Mouse (Mus musculus): ENCODE results near the gene Odr4. TPM values are rescaled to one million over a fixed set of nuclear protein-coding genes. Genes with fewer than 3 reads are reported as not detected.
A peak's percentile ranks its signal among the peaks of the same experiment; 100 is the strongest.

Gene Odr4
- polyA plus RNA-seq, 1 experiment from 2014 or later, result 40.8 TPM

DNA sequence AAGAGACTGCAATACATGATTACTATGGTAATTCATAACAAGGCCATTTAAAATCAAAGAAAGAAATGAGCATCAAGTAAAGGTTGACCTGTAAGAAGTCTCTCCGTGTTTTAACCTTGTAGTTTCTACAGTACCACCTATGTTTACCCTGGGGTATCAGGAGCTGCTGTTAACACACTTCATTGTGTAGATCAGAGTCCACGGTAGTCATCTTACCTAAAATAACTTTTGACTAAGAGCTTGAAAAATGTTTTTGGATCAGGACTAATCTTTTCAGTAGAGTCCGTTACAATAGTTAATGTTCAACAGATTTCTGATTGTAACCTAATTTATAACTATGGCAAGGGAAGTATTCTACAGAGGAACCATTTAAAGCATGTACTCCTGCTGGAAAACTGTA, 11.7 kb upstream of the Odr4 start:
- no peak overlapping the region for H3K4me2 ChIP-seq (ENCODE audit: low read depth, low read length)
- no peak overlapping the region for H3K9ac ChIP-seq (ENCODE audit: low read depth, low read length)
- peaks cover 83% of the 10 kb centered on the region for H3K36me3 ChIP-seq (ENCODE audit: control insufficient read depth, insufficient read depth, low read length)
- ATAC-seq (ENCODE audit: low read depth) (no peak), DNase-seq (ENCODE audit: low spot score) (no peak)
- no peak overlapping the region for H3K27ac ChIP-seq (replicated peaks; ENCODE audit: low read depth, low read length)
- 89% methylated on average over 3 of the region's 3 CpGs for WGBS
- no peaks in the 10 kb centered on the region for H3K27me3 ChIP-seq (replicated peaks; ENCODE audit: control insufficient read depth, insufficient read depth, low read length)
- H3K9me3 ChIP-seq (ENCODE audit: control insufficient read depth, low read length), result no peaks in the 10 kb centered on the region
- H3K4me3 ChIP-seq (ENCODE audit: low read depth, low read length), result no peak overlapping the region
- H3K4me1 ChIP-seq (ENCODE audit: control insufficient read depth, insufficient read depth, low read length), result no peaks in the 10 kb centered on the region

DNA sequence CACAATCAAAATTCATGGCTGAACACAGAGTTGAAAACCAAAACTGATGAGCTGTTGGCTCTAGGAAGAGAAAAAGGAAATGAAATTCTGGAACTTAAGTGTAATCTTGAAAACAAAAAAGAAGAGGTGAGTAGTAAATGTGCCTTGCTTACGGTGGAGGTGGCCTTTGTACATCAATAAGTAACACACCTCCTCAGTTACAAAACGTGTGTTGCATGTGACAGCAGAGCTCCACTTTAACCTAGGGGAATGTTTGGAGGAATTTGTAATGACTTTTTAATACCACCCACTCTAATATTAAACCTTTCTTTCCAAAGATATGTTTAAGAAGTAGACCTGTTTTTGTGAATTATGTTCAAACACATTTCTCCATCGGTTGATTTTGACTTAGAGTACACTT, 11.0 kb upstream of the Odr4 start:
- no peak overlapping the region for H3K27ac ChIP-seq (replicated peaks; ENCODE audit: low read depth, low read length)
- no peak overlapping the region for H3K4me3 ChIP-seq (ENCODE audit: low read depth, low read length)
- no peaks in the 10 kb centered on the region for H3K9me3 ChIP-seq (ENCODE audit: control insufficient read depth, low read length)
- H3K27me3 ChIP-seq (replicated peaks; ENCODE audit: control insufficient read depth, insufficient read depth, low read length), result no peaks in the 10 kb centered on the region
- H3K9ac ChIP-seq (ENCODE audit: low read depth, low read length), result no peak overlapping the region
- 92% methylated on average over 3 of the region's 3 CpGs for WGBS
- no peak overlapping the region for H3K4me2 ChIP-seq (ENCODE audit: low read depth, low read length)
- no peak for DNase-seq (ENCODE audit: low spot score)
- H3K36me3 ChIP-seq (ENCODE audit: control insufficient read depth, insufficient read depth, low read length), result peaks cover 82% of the 10 kb centered on the region
- ATAC-seq (ENCODE audit: low read depth), result no peak
- H3K4me1 ChIP-seq (ENCODE audit: control insufficient read depth, insufficient read depth, low read length), result no peaks in the 10 kb centered on the region

DNA sequence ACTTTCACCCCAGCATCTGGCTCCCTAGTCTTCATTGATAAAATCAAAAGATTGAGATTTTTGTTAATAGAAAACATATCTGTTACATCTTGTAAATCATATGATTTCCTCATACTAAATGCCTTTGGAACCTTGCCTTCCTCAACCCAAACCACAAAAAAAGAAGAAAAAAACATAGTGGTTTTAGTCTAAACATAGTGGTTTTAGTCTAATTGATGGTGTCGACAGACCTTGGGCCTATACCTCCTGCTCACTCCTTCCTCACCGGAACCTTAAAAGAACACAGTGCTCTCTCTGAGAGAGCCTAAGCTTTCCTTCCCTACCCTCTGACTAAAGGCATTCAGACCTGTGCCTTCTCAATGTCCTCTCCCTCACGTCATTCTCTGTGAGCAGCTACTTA, 3.1 kb upstream of the Odr4 start:
- H3K27ac ChIP-seq (replicated peaks; ENCODE audit: low read depth, low read length), result no peak overlapping the region
- H3K4me1 ChIP-seq (ENCODE audit: control insufficient read depth, insufficient read depth, low read length), result peaks cover 7% of the 10 kb centered on the region; the same call in 1 of the 2 replicates
- H3K4me3 ChIP-seq (ENCODE audit: low read depth, low read length), result no peak overlapping the region
- no peaks in the 10 kb centered on the region for H3K9me3 ChIP-seq (ENCODE audit: control insufficient read depth, low read length)
- H3K36me3 ChIP-seq (ENCODE audit: control insufficient read depth, insufficient read depth, low read length), result peaks cover 52% of the 10 kb centered on the region
- WGBS, result 75% methylated on average over 3 of the region's 3 CpGs
- H3K9ac ChIP-seq (ENCODE audit: low read depth, low read length), result no peak overlapping the region
- no peak for ATAC-seq (ENCODE audit: low read depth)
- DNase-seq (ENCODE audit: low spot score), result no peak
- no peaks in the 10 kb centered on the region for H3K27me3 ChIP-seq (replicated peaks; ENCODE audit: control insufficient read depth, insufficient read depth, low read length)
- no peak overlapping the region for H3K4me2 ChIP-seq (ENCODE audit: low read depth, low read length)

DNA sequence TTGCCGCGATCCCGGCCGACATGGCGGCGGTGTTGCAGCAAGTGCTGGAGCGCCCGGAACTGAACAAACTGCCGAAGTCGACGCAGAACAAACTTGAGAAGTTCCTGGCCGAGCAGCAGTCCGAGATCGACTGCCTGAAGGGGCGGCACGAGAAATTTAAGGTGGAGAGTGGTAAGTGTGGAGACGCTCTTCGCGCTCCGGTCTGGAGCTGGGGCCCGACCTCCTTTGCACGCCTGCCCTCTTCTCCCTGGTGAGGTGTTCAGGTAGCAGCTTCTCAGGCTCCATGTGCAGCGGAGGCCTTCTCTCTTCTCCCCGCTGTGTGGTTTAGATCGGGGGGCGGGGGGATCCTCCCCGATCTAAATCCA, 590 bp upstream of the Odr4 start:
- ATAC-seq (ENCODE audit: low read depth) (peak; percentile 35), DNase-seq (ENCODE audit: low spot score) (peak; percentile 79)
- WGBS, result under 1% methylated on average over 27 of the region's 27 CpGs

DNA sequence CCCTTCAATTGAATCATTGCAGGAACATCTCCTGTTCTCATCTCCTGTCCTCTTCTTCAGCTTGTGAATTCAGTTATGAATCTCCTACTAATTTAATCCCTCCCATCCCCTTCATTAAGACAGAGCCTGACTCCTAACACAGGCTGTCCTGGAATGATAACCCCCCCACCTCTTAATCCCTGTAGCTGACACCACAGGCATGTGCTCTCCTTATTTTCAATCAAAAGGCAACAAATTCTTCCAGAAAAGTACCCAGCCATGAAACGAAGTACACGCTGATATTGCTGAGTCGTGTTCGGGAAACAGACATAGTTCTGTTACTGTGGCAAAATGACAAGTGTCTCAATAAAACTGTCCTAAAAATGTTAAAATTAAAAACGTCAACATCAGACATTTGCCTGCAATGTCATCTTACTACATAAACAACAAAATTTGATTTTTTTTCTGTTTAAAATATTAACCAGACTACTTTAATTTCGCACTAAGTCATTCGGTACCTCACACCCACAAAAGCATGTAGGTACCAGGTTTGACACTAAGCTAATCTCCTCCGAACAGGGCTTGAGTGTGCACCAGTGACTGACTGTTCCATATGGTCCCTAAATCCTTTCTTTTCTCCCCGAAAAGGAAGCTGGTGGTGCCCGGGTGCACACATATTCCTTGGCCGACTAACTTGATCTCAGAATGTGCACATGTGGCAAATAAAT, 796 bp downstream of the Odr4 start:
- WGBS, result 25% methylated on average over 11 of the region's 11 CpGs
- H3K27ac ChIP-seq (replicated peaks; ENCODE audit: low read depth, low read length), result peak overlapping the region; percentile 94
- peak overlapping the region; percentile 68 for H3K4me2 ChIP-seq (ENCODE audit: low read depth, low read length)
- H3K27me3 ChIP-seq (replicated peaks; ENCODE audit: control insufficient read depth, insufficient read depth, low read length), result no peaks in the 10 kb centered on the region
- H3K4me3 ChIP-seq (ENCODE audit: low read depth, low read length), result peak overlapping the region; percentile 83
- peak; percentile 2; the same call in 1 of the 2 replicates for ATAC-seq (ENCODE audit: low read depth)
- H3K9ac ChIP-seq (ENCODE audit: low read depth, low read length), result peak overlapping the region; percentile 83
- H3K9me3 ChIP-seq (ENCODE audit: control insufficient read depth, low read length), result no peaks in the 10 kb centered on the region
- peaks cover 48% of the 10 kb centered on the region for H3K36me3 ChIP-seq (ENCODE audit: control insufficient read depth, insufficient read depth, low read length)
- H3K4me1 ChIP-seq (ENCODE audit: control insufficient read depth, insufficient read depth, low read length), result peaks cover 7% of the 10 kb centered on the region; the same call in 1 of the 2 replicates
- DNase-seq (ENCODE audit: low spot score), result no peak

More for the DNA sequence above, 590 bp upstream of the Odr4 start:
- Histone ChIP-seq H3K36me3 (ENCODE audit: control insufficient read depth, insufficient read depth, low read length) (peaks cover 43% of the 10 kb centered on the region), H3K4me3 (ENCODE audit: low read depth, low read length) (peak overlapping the region; percentile 83), H3K4me1 (ENCODE audit: control insufficient read depth, insufficient read depth, low read length) (peaks cover 7% of the 10 kb centered on the region; the same call in 1 of the 2 replicates), H3K4me2 (ENCODE audit: low read depth, low read length) (peak overlapping the region; percentile 72), H3K27ac (replicated peaks; ENCODE audit: low read depth, low read length) (peak overlapping the region; percentile 91), H3K9me3 (ENCODE audit: control insufficient read depth, low read length) (no peaks in the 10 kb centered on the region), H3K27me3 (replicated peaks; ENCODE audit: control insufficient read depth, insufficient read depth, low read length) (no peaks in the 10 kb centered on the region), H3K9ac (ENCODE audit: low read depth, low read length) (peak overlapping the region; percentile 83)

DNA sequence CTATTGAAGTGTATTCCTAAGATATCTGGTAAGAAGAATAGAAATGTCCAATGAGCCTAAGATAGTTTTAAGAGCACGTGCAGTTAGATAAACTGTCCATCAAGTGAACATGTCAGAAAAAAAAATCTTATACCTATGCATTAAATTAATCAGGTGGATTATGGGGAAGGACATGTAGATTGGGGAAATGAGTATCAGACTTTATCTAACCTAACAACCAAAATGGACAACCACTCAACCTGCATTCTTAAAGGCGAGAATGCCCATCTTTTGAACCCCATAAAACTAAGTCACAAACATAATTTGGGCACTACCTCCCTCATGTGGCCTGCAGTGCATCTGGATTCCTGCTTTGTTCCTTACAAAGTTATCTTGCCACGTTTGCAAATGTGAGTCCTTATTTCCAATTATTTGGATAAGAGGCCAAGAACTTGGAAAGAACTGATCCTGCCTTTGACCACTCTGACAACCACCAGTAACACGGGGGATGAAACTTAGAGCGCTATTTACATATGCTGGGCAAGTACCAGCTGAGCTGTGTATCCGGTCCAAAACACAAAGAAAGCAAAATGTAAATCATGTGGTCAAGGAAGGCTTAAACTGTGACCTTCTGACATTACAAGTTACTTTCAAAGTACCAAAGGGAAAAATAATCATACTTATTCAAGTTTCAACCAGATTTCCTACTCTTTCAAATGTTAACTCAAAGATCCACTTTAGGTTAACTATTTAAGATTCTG, 3.3 kb downstream of the Odr4 start:
- 90% methylated on average over 6 of the region's 6 CpGs for whole genome bisulfite sequencing
- Histone ChIP-seq H3K4me2 (ENCODE audit: low read depth, low read length) (no peak overlapping the region), H3K9ac (ENCODE audit: low read depth, low read length) (no peak overlapping the region), H3K4me3 (ENCODE audit: low read depth, low read length) (no peak overlapping the region), H3K27me3 (replicated peaks; ENCODE audit: control insufficient read depth, insufficient read depth, low read length) (no peaks in the 10 kb centered on the region), H3K9me3 (ENCODE audit: control insufficient read depth, low read length) (no peaks in the 10 kb centered on the region), H3K27ac (replicated peaks; ENCODE audit: low read depth, low read length) (no peak overlapping the region), H3K4me1 (ENCODE audit: control insufficient read depth, insufficient read depth, low read length) (peaks cover 7% of the 10 kb centered on the region; the same call in 1 of the 2 replicates), H3K36me3 (ENCODE audit: control insufficient read depth, insufficient read depth, low read length) (peaks cover 41% of the 10 kb centered on the region)
- ATAC-seq (ENCODE audit: low read depth) (no peak), DNase-seq (ENCODE audit: low spot score) (no peak)

DNA sequence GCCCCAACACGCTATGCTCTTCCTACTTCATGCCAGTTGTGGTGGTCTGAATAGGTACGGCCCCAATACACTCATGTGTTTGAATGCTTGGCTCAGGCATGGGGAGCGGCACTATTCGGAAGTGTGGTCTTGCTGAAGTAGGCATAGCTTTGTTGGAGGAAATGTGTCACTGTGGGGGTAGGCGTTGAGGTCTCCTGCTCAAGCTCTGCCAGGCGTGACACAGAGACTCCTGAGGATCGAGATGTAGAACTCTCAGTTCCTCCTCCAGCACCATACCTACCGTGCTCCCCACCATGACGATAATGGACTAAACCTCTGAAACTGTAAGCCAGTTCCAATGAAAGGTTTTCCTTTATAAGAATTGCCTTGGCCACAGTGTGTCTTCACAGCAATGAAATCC, 5.3 kb downstream of the Odr4 start:
- H3K27me3 ChIP-seq (replicated peaks; ENCODE audit: control insufficient read depth, insufficient read depth, low read length), result no peaks in the 10 kb centered on the region
- DNase-seq (ENCODE audit: low spot score) (no peak), ATAC-seq (ENCODE audit: low read depth) (no peak)
- no peak overlapping the region for H3K27ac ChIP-seq (replicated peaks; ENCODE audit: low read depth, low read length)
- 91% methylated on average over 9 of the region's 9 CpGs for WGBS
- H3K4me3 ChIP-seq (ENCODE audit: low read depth, low read length), result no peak overlapping the region
- peaks cover 53% of the 10 kb centered on the region for H3K36me3 ChIP-seq (ENCODE audit: control insufficient read depth, insufficient read depth, low read length)
- H3K4me1 ChIP-seq (ENCODE audit: control insufficient read depth, insufficient read depth, low read length), result peaks cover 7% of the 10 kb centered on the region; the same call in 1 of the 2 replicates
- no peak overlapping the region for H3K9ac ChIP-seq (ENCODE audit: low read depth, low read length)
- no peaks in the 10 kb centered on the region for H3K9me3 ChIP-seq (ENCODE audit: control insufficient read depth, low read length)
- no peak overlapping the region for H3K4me2 ChIP-seq (ENCODE audit: low read depth, low read length)

DNA sequence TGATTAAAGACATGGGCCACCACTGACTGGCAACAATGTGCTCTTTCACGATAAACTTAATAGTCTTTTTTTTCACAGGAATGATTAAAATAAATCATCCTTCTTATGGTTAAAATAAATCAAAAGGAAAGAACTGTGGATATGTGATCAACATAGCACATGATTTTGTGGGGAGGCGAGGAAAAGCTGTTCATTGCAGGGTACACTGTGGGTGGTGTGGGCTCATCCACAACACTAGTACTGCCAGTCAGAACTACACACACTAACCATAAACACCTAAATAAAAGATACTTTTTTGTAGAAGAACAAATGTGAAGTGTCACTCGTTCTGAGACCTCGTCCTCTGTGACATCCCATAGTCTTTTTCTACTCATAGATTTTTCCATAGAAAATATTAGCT, 8.7 kb downstream of the Odr4 start:
- H3K9ac ChIP-seq (ENCODE audit: low read depth, low read length), result no peak overlapping the region
- no peaks in the 10 kb centered on the region for H3K9me3 ChIP-seq (ENCODE audit: control insufficient read depth, low read length)
- no peaks in the 10 kb centered on the region for H3K4me1 ChIP-seq (ENCODE audit: control insufficient read depth, insufficient read depth, low read length)
- ATAC-seq (ENCODE audit: low read depth), result no peak
- H3K27ac ChIP-seq (replicated peaks; ENCODE audit: low read depth, low read length), result no peak overlapping the region
- WGBS, result 95% methylated on average over 4 of the region's 4 CpGs
- peaks cover 57% of the 10 kb centered on the region for H3K36me3 ChIP-seq (ENCODE audit: control insufficient read depth, insufficient read depth, low read length)
- H3K4me3 ChIP-seq (ENCODE audit: low read depth, low read length), result no peak overlapping the region
- DNase-seq (ENCODE audit: low spot score), result no peak
- H3K4me2 ChIP-seq (ENCODE audit: low read depth, low read length), result no peak overlapping the region
- no peaks in the 10 kb centered on the region for H3K27me3 ChIP-seq (replicated peaks; ENCODE audit: control insufficient read depth, insufficient read depth, low read length)
